Mouse (Mus musculus): ENCODE measurements around the gene Pdzd8. TPM values are rescaled to one million over a fixed set of nuclear protein-coding genes. Genes with fewer than 3 reads are reported as not detected.

The Pdzd8 gene
- total RNA-seq (2014; rRNA removed): 48.8 and 56.3 TPM in 2 replicates
- 8.8 and 11.3 TPM in 2 replicates for polyA plus RNA-seq (2015; fragmentation: Nextera tagmentation; extraction: Ambion mirVana)

DNA sequence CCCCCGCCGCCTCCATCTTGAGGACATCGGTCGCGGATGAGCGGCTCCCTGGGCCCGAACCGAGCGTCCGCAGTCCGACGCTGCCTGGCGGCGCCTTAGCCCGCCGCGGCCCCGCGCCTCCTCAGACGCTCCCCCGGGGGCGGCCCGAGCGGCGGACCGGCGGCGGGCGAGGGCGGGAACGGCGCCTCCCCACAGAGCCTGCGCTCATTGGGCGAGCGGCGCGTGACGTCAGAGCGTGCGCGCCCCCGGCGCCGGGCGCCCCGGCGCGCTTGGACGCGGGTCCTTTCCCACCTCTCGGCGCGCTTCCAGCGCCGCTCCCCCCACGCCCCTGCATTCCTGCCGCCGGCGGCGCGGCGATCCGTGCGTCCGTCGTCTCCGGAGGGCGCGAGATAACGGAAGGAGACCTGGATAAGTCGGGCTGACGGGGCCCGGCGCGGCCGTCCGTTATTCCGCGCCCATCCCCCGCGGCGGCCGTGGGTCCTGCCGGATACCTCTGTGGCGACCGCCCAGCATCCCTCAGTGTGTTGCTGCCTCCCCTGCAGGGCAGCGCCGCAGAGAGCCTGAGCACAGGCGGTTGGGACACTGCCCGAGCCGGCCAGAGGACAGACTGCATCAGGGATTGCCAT, at the start of gene Pdzd8:
TSS of gene Pdzd8 (minus strand) at position 123 of the 626 bp plus-strand sequence.
- peak within 1 kb of the TSS; percentile 99 for H3K4me2 ChIP-seq (ENCODE audit: low read depth, low read length, poor library complexity, severe bottlenecking)
- ATAC-seq (ENCODE audit: low FRiP score): peak; percentile 94
- H3K9ac ChIP-seq (replicated peaks; ENCODE audit: low read length, poor library complexity, severe bottlenecking): peak within 1 kb of the TSS; percentile 83
- no peaks in the 10 kb centered on the region for H3K9me3 ChIP-seq (ENCODE audit: low read length)
- no peaks in the 10 kb centered on the region for H3K27me3 ChIP-seq (ENCODE audit: insufficient read depth, low read length)
- H3K4me3 ChIP-seq (ENCODE audit: low read depth, low read length): peak within 1 kb of the TSS; percentile 92
- H3K4me1 ChIP-seq (ENCODE audit: insufficient read depth, low read length): peaks cover 8% of the 10 kb centered on the region; the same call in 1 of the 2 replicates
- H3K27ac ChIP-seq (ENCODE audit: low read depth, low read length): peak within 1 kb of the TSS; percentile 90
- peak; percentile 93 for DNase-seq (ENCODE audit: low spot score)
- TF ChIP-seq CTCF (IDR thresholded peaks at IDR 0.05): 0 out of 2 replicates have a peak, but pooled peaks have one; percentile 13
- under 1% methylated on average over 64 of the region's 91 CpGs for WGBS
- no peaks in the 10 kb centered on the region for H3K36me3 ChIP-seq (ENCODE audit: insufficient read depth, low read length)

DNA sequence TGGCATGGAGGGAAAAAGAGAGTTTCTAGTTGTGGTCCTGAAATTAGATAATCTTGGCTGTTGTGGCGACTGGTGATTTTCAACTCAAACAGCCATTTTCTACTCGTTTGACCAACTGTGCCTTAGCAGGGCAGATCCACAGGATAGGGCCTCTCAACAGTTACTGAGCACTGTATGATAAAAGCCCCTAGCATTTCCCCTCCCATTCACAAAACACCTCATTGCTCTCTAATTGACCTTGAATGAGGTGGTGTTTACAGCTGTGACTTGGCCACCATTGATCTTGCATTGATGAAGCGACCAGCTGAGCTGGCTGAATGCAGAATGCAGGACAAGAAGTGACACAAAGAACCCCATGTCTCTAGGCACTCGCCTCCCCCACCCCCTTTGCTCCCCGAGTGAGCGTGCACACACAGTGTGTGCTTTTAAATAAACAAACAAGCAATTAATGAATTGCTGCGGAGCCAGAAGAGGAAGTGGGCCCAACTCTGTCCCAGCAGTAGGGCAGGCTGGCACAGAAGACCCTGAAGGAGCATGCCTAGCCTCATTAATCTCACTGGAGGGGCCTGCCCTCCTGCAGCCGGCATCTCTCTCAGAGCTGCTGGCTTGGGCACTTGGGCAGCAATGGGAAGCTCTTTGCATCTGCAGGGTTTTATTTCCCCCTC, 48.3 kb upstream of the Pdzd8 start:
- no peak overlapping the region for H3K4me3 ChIP-seq (ENCODE audit: low read depth, low read length)
- peak; percentile 63 for DNase-seq (ENCODE audit: low spot score)
- peak; percentile 68; the same call in 1 of the 2 replicates for ATAC-seq (ENCODE audit: low FRiP score)
- TF ChIP-seq CTCF (IDR thresholded peaks at IDR 0.05): no peak
- no peak overlapping the region for H3K4me2 ChIP-seq (ENCODE audit: low read depth, low read length, poor library complexity, severe bottlenecking)
- H3K9ac ChIP-seq (replicated peaks; ENCODE audit: low read length, poor library complexity, severe bottlenecking): no peak overlapping the region
- 0 out of 2 replicates have a peak, but pooled peaks cover 2% of the 10 kb centered on the region for H3K4me1 ChIP-seq (ENCODE audit: insufficient read depth, low read length)
- H3K27ac ChIP-seq (ENCODE audit: low read depth, low read length): no peak overlapping the region
- H3K27me3 ChIP-seq (ENCODE audit: insufficient read depth, low read length): no peaks in the 10 kb centered on the region
- H3K9me3 ChIP-seq (ENCODE audit: low read length): no peaks in the 10 kb centered on the region
- WGBS: 29% methylated on average over 8 of the region's 8 CpGs
- H3K36me3 ChIP-seq (ENCODE audit: insufficient read depth, low read length): no peaks in the 10 kb centered on the region

DNA sequence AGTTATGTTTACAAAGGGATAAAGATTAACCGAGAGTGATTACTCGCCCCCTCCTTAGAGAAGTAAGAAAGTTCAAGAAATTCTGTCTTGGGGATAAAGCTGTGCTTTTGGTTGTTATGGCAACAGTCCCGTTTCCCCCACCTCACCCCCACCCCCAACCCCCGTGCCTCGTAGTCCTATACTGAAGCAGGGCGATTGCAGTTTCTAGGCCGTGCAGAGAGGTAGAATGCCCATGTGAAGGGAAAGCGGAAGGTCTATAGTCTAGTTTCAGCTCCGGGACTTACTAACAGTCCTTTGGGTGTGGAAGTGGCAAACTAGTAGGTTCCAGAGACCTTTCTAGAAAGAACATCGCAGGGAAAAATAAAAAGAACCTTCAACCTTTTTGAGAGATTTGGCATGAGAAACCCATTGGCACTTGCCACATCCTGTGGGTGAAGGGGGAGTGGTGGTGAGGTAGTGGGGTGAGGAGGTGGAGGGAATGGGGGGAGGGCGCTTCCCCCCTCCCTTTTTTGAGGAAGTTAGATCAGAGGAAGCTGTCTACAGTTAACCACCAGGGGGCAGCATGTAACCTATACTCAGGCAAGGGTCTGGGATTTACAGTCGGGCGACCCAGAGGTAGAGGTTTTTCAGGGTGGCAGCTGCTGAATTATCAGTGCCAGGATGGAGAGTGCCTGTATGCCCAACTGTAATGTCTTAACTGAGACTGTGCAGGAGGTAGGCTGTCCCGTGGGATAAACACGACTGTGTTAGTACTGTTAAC, 43.4 kb upstream of the Pdzd8 start:
- no peaks in the 10 kb centered on the region for H3K27me3 ChIP-seq (ENCODE audit: insufficient read depth, low read length)
- no peak overlapping the region for H3K27ac ChIP-seq (ENCODE audit: low read depth, low read length)
- peak overlapping the region; percentile 41 for H3K4me2 ChIP-seq (ENCODE audit: low read depth, low read length, poor library complexity, severe bottlenecking)
- ATAC-seq (ENCODE audit: low FRiP score) (peak; percentile 62; the same call in 1 of the 2 replicates), DNase-seq (ENCODE audit: low spot score) (peak; percentile 83)
- peak; percentile 82 for TF ChIP-seq CTCF (IDR thresholded peaks at IDR 0.05)
- 0 out of 2 replicates have a peak, but pooled peaks cover 7% of the 10 kb centered on the region for H3K4me1 ChIP-seq (ENCODE audit: insufficient read depth, low read length)
- no peak overlapping the region for H3K4me3 ChIP-seq (ENCODE audit: low read depth, low read length)
- H3K9me3 ChIP-seq (ENCODE audit: low read length): no peaks in the 10 kb centered on the region
- WGBS: 7% methylated on average over 15 of the region's 15 CpGs
- H3K9ac ChIP-seq (replicated peaks; ENCODE audit: low read length, poor library complexity, severe bottlenecking): no peak overlapping the region
- no peaks in the 10 kb centered on the region for H3K36me3 ChIP-seq (ENCODE audit: insufficient read depth, low read length)

- 2% methylated on average over 5 of the region's 5 CpGs for WGBS
- 0 out of 2 replicates have a peak, but pooled peaks have one; percentile 31 for TF ChIP-seq CTCF (IDR thresholded peaks at IDR 0.05)
- H3K36me3 ChIP-seq (ENCODE audit: insufficient read depth, low read length): no peaks in the 10 kb centered on the region
- ATAC-seq (ENCODE audit: low FRiP score) (no peak), DNase-seq (ENCODE audit: low spot score) (no peak)
- H3K27ac ChIP-seq (ENCODE audit: low read depth, low read length): no peak overlapping the region
- 0 out of 2 replicates have a peak, but pooled peaks cover 7% of the 10 kb centered on the region for H3K4me1 ChIP-seq (ENCODE audit: insufficient read depth, low read length)
- peak overlapping the region; percentile 41 for H3K4me2 ChIP-seq (ENCODE audit: low read depth, low read length, poor library complexity, severe bottlenecking)
- H3K9me3 ChIP-seq (ENCODE audit: low read length): no peaks in the 10 kb centered on the region
- H3K9ac ChIP-seq (replicated peaks; ENCODE audit: low read length, poor library complexity, severe bottlenecking): no peak overlapping the region
- no peaks in the 10 kb centered on the region for H3K27me3 ChIP-seq (ENCODE audit: insufficient read depth, low read length)
- H3K4me3 ChIP-seq (ENCODE audit: low read depth, low read length): no peak overlapping the region
Observed at GRCm38 (mm10) chr19:59388399-59388798, 42.8 kb upstream of the Pdzd8 start.

GRCm38 (mm10) chr19:59387178-59387577, 41.6 kb upstream of the Pdzd8 start:
- Histone ChIP-seq H3K4me2 (ENCODE audit: low read depth, low read length, poor library complexity, severe bottlenecking) (no peak overlapping the region), H3K9ac (replicated peaks; ENCODE audit: low read length, poor library complexity, severe bottlenecking) (no peak overlapping the region), H3K27ac (ENCODE audit: low read depth, low read length) (no peak overlapping the region), H3K4me3 (ENCODE audit: low read depth, low read length) (no peak overlapping the region), H3K4me1 (ENCODE audit: insufficient read depth, low read length) (0 out of 2 replicates have a peak, but pooled peaks cover 7% of the 10 kb centered on the region), H3K36me3 (ENCODE audit: insufficient read depth, low read length) (no peaks in the 10 kb centered on the region), H3K27me3 (ENCODE audit: insufficient read depth, low read length) (no peaks in the 10 kb centered on the region), H3K9me3 (ENCODE audit: low read length) (no peaks in the 10 kb centered on the region)
- peak; percentile 81 for TF ChIP-seq CTCF (IDR thresholded peaks at IDR 0.05)
- no peak for ATAC-seq (ENCODE audit: low FRiP score)
- peak; percentile 50 for DNase-seq (ENCODE audit: low spot score)
- WGBS: 41% methylated on average over 1 of the region's 1 CpGs
